25 mouse cellular contexts compared by ENCODE assay signal in the genomic region with DNA sequence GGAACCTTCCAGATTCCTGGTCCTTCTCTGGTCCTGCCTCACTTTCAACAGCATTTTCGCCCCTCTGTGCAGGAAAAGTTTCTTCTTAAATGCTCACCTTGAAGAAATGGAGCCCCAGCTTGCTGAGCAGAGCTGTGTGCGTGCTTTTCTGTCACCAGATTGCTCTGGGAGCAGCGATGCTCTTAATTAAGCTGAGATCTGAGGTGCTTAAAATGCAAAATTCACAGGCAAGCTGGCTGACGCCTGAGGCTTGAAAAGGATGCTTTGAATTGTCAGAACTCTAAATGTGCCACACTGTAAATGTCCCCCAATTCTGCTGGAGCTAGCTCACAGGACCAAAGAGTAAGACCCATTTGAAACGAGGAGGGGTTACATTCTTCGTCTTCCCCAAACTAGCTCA.
DNase-seq lines count a peak whose midpoint lies in the region; ATAC-seq lines count a peak whose summit lies in the region.
"Had no signal": no experiment of that assay in that cellular context is flagged by ENCODE, and none has a peak within 500 bp of the region (broad histone marks: within the 10 kb centered on the region; RNA-seq: fewer than 3 reads in every experiment).

No protein-coding gene starts in this region.

- H3K9me3 ChIP-seq in forebrain, embryonic 14.5 days (replicated peaks; ENCODE audit: control insufficient read depth, low read length): no peaks in the 10 kb centered on the region
- no peaks in the 10 kb centered on the region for H3K9me3 ChIP-seq in forebrain, embryonic 13.5 days (replicated peaks)
- no peaks in the 10 kb centered on the region for H3K9me3 ChIP-seq in kidney, embryonic 14.5 days (ENCODE audit: control insufficient read depth, low read length)
- H3K9me3 ChIP-seq: embryonic facial prominence, embryonic 10.5 days; forebrain, embryonic 12.5 days; heart, embryonic 15.5 days; limb, embryonic 15.5 days; liver, embryonic 15.5 days; midbrain, embryonic 10.5 days; neural tube, embryonic 13.5 days had no signal

- no peaks in the 10 kb centered on the region for H3K4me1 ChIP-seq in forebrain, embryonic 14.5 days (ENCODE audit: control insufficient read depth, insufficient read depth, low read length)
- no peaks in the 10 kb centered on the region for H3K4me1 ChIP-seq in forebrain, embryonic 13.5 days
- H3K4me1 ChIP-seq in kidney, embryonic 14.5 days (ENCODE audit: control insufficient read depth, insufficient read depth, low read length): no peaks in the 10 kb centered on the region
- H3K4me1 ChIP-seq: embryonic facial prominence, embryonic 10.5 days; forebrain, embryonic 12.5 days; heart, embryonic 15.5 days; limb, embryonic 15.5 days; liver, embryonic 15.5 days; midbrain, embryonic 10.5 days; neural tube, embryonic 13.5 days had no signal

- intact Hi-C loops in left cerebral cortex, postnatal 14 days (cut with DNase I): no loop called here
- intact Hi-C loops in left cerebral cortex, postnatal 4 days (cut with DNase I): no loop called here

- DNase-seq in forebrain, embryonic 14.5 days (ENCODE audit: low spot score): peak; percentile 30
- DNase-seq in left cerebral cortex, postnatal 14 days (ENCODE audit: low spot score in 2 of 2): peak; percentile 25 to 52
- DNase-seq in left cerebral cortex, postnatal 4 days: no peak
- DNase-seq in frontal cortex, postnatal 10 days (ENCODE audit: low spot score in 2 of 2): peak; percentile 5 to 21
- peak; percentile 5 for DNase-seq in right cerebral cortex, postnatal 4 days
- no peak for DNase-seq in testis, postnatal 14 days (ENCODE audit: low spot score)
- DNase-seq: adrenal gland, adult 8-10 months; cerebellum, adult 11-12 months; cerebellum, postnatal 36 days; gastrocnemius, postnatal 36 days; heart, postnatal 4 days; kidney, adult 11 months; kidney, postnatal 10 days had no signal

- no peak overlapping the region for H3K4me3 ChIP-seq in forebrain, embryonic 14.5 days (ENCODE audit: low read depth, low read length)
- no peak overlapping the region for H3K4me3 ChIP-seq in forebrain, embryonic 13.5 days
- H3K4me3 ChIP-seq in kidney, embryonic 14.5 days (ENCODE audit: low read length): no peak overlapping the region
- H3K4me3 ChIP-seq: embryonic facial prominence, embryonic 10.5 days; forebrain, embryonic 12.5 days; heart, embryonic 15.5 days; layer of hippocampus, adult 2 months; limb, embryonic 15.5 days; liver, embryonic 15.5 days; midbrain, embryonic 10.5 days; neural tube, embryonic 13.5 days had no signal

- H3K36me3 ChIP-seq in forebrain, embryonic 14.5 days (ENCODE audit: control insufficient read depth, insufficient read depth, low read length): no peaks in the 10 kb centered on the region
- H3K36me3 ChIP-seq in forebrain, embryonic 13.5 days (ENCODE audit: poor library complexity, severe bottlenecking): no peaks in the 10 kb centered on the region
- no peaks in the 10 kb centered on the region for H3K36me3 ChIP-seq in kidney, embryonic 14.5 days (ENCODE audit: control insufficient read depth, insufficient read depth, low read length)
- H3K36me3 ChIP-seq: embryonic facial prominence, embryonic 10.5 days; forebrain, embryonic 12.5 days; heart, embryonic 15.5 days; limb, embryonic 15.5 days; liver, embryonic 15.5 days; midbrain, embryonic 10.5 days; neural tube, embryonic 13.5 days had no signal

- no peak overlapping the region for H3K27ac ChIP-seq in forebrain, embryonic 14.5 days (ENCODE audit: low read depth, low read length)
- H3K27ac ChIP-seq in forebrain, embryonic 13.5 days: no peak overlapping the region
- no peak overlapping the region for H3K27ac ChIP-seq in kidney, embryonic 14.5 days (ENCODE audit: low read depth, low read length)
- H3K27ac ChIP-seq: embryonic facial prominence, embryonic 10.5 days; forebrain, embryonic 12.5 days; heart, embryonic 15.5 days; layer of hippocampus, adult 2 months; limb, embryonic 15.5 days; liver, embryonic 15.5 days; macrophage; midbrain, embryonic 10.5 days; neural tube, embryonic 13.5 days had no signal

- H3K9ac ChIP-seq in forebrain, embryonic 14.5 days (ENCODE audit: low read length): no peak overlapping the region
- H3K9ac ChIP-seq in forebrain, embryonic 13.5 days: no peak overlapping the region
- no peak overlapping the region for H3K9ac ChIP-seq in kidney, embryonic 14.5 days (ENCODE audit: low read depth, low read length)
- H3K9ac ChIP-seq: forebrain, embryonic 12.5 days; heart, embryonic 15.5 days; limb, embryonic 15.5 days; liver, embryonic 15.5 days; neural tube, embryonic 13.5 days had no signal

- no peaks in the 10 kb centered on the region for H3K27me3 ChIP-seq in forebrain, embryonic 14.5 days (replicated peaks; ENCODE audit: control insufficient read depth, insufficient read depth, low read length)
- H3K27me3 ChIP-seq in forebrain, embryonic 13.5 days: no peaks in the 10 kb centered on the region
- H3K27me3 ChIP-seq in kidney, embryonic 14.5 days (ENCODE audit: control insufficient read depth, insufficient read depth, low read length): no peaks in the 10 kb centered on the region
- H3K27me3 ChIP-seq: forebrain, embryonic 12.5 days; heart, embryonic 15.5 days; limb, embryonic 15.5 days; liver, embryonic 15.5 days; neural tube, embryonic 13.5 days had no signal

- WGBS in forebrain, embryonic 14.5 days: 61% methylated on average over 6 of the region's 6 CpGs
- 76% methylated on average over 6 of the region's 6 CpGs for WGBS in forebrain, embryonic 13.5 days
- 79% methylated on average over 6 of the region's 6 CpGs for WGBS in kidney, embryonic 14.5 days

- ATAC-seq in forebrain, embryonic 14.5 days: no peak
- ATAC-seq in forebrain, embryonic 13.5 days: no peak; the same call in 1 of the 2 replicates
- ATAC-seq in kidney, embryonic 14.5 days (ENCODE audit: low FRiP score, low TSS enrichment): no peak
- ATAC-seq: hindbrain, embryonic 16.5 days had no signal

- H3K4me2 ChIP-seq in forebrain, embryonic 14.5 days (ENCODE audit: low read length): no peak overlapping the region
- H3K4me2 ChIP-seq in forebrain, embryonic 13.5 days: no peak overlapping the region
- no peak overlapping the region for H3K4me2 ChIP-seq in kidney, embryonic 14.5 days (replicated peaks; ENCODE audit: low read depth, low read length)
- H3K4me2 ChIP-seq: forebrain, embryonic 12.5 days; heart, embryonic 15.5 days; limb, embryonic 15.5 days; liver, embryonic 15.5 days; neural tube, embryonic 13.5 days had no signal

Comparison
In these comparisons a context has a peak if more than half of its experiments do, and no peak if none do; other contexts are left out.
1. DNase-seq: peak in forebrain, embryonic 14.5 days (single experiment), left cerebral cortex, postnatal 14 days (2 of 2), frontal cortex, postnatal 10 days (2 of 2) and right cerebral cortex, postnatal 4 days (single experiment); none in left cerebral cortex, postnatal 4 days (single experiment) and testis, postnatal 14 days (single experiment).